Mouse (Mus musculus) hindbrain, postnatal 0 days (tissue): ENCODE results near the gene Crb1. TPM values are rescaled to one million over a fixed set of nuclear protein-coding genes. Genes with fewer than 3 reads are reported as not detected.

Source experiments
- ATAC-seq: fragments of 200-750 bp; cut with Nextera tagmentation; 2 replicates; pipeline ENCODE4 v1.8.0; 2017; ENCODE audit warnings: mild to moderate bottlenecking, moderate TSS enrichment, moderate library complexity
- DNase-seq: peaks from one replicate; pipeline ENCODE4 v3.0.0-alpha.2; 2015; ENCODE audit warnings: low spot score
- H3K27ac ChIP-seq: fragments of 300-500 bp; sonication (generic); 2 replicates; pipeline ENCODE4 v1.5.1; 2014; ENCODE audit warnings: mild to moderate bottlenecking
- H3K27me3 ChIP-seq: fragments of 300-500 bp; sonication (generic); 2 replicates; pipeline ENCODE4 v1.6.1; 2014; ENCODE audit warnings: low read length, mixed read lengths; ENCODE audit not compliant: insufficient read depth
- H3K36me3 ChIP-seq: fragments of 300-500 bp; sonication (generic); 2 replicates; pipeline ENCODE4 v1.6.1; 2014; ENCODE audit warnings: low read length, mixed read lengths; ENCODE audit not compliant: insufficient read depth
- H3K4me1 ChIP-seq: fragments of 300-500 bp; sonication (generic); 2 replicates; pipeline ENCODE4 v1.6.1; 2014; ENCODE audit warnings: antibody characterized with exemption, low read length, mixed read lengths; ENCODE audit not compliant: insufficient read depth
- H3K4me2 ChIP-seq: fragments of 300-500 bp; sonication (generic); 2 replicates; pipeline ENCODE4 v1.6.1; 2014; ENCODE audit warnings: low read depth, mild to moderate bottlenecking, low read length, moderate library complexity, mixed read lengths
- H3K4me3 ChIP-seq: fragments of 300-500 bp; sonication (generic); 2 replicates; pipeline ENCODE4 v1.5.1; 2014; ENCODE audit warnings: low read length
- H3K9ac ChIP-seq: fragments of 300-500 bp; sonication (generic); replicated peaks from 2 replicates; pipeline ENCODE4 v1.6.1; 2014; ENCODE audit warnings: mild to moderate bottlenecking, low read length, moderate library complexity, mixed read lengths
- H3K9me3 ChIP-seq: fragments of 300-500 bp; sonication (generic); 2 replicates; pipeline ENCODE4 v1.6.1; 2016; ENCODE audit warnings: low read length, mixed read lengths
- CTCF ChIP-seq: IDR thresholded peaks from 2 replicates; pipeline ENCODE4 v1.5.1; 2016; ENCODE audit warnings: antibody characterized with exemption, control low read depth, low read depth
- WGBS: fragments of 180-500 bp; shearing (Covaris S2); extraction: QIAGEN DNeasy Blood & Tissue Kit; methylation state at CpG from one replicate; pipeline ENCODE4 v1.1.7; 2014; 5-methylcytosine and 5-hydroxymethylcytosine counted together
- polyA plus RNA-seq: library from polyadenylated mRNA; unstranded; fragments of >200 nt; fragmentation: Nextera tagmentation; extraction: Ambion mirVana; gene quantifications from 2 replicates; pipeline ENCODE4 v1.2.1, GENCODE M21; 2015
- total RNA-seq: library from RNA; depleted of rRNA; stranded (reverse); fragments of >200 nt; gene quantifications from 2 replicates; pipeline ENCODE4 v1.2.3, GENCODE M21; 2014

Crb1 gene
- total and polyA plus RNA-seq, 2 experiments from 2014 or later, result 0.96 to 1.5 TPM

DNA sequence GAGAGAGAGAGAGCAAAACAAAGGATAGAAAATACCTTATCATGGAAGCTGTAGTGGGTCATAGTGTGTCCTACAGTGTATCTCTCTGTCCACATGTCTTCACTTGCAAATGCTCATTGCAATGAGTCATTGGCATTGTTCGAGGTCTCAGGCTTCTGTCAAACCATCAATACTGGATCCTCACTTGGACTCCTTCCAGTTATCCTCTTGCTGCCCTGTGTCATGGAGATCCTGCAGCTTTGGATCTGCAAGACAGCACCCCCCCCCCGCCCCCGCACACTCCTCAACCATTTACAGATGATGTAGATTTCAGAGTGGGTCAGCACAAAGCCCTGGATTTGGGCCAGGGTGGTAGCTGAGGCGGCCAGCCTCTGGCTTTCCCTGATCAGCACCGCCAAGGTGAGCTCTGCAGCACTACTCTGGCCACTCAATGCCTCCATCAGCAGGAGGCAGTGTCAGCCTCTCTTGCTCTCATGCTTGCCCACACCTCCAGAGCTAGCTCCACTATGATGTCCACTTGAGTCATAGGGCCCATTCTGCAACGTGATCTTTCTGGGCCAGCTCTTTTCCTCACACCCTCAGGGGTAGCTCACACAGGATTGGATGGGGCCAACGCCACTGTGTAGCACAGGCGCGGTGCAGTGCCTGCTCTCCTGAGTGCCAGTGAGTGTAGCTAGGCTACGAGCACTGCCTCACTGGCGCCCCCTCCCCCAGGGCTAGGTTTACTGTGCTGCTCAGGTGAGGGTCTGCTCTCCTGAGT lies 2.1 kb upstream of the Crb1 start:
- Histone ChIP-seq H3K4me2 (no peak overlapping the region), H3K9ac (no peak overlapping the region), H3K27ac (no peak overlapping the region), H3K27me3 (no peaks in the 10 kb centered on the region), H3K4me3 (no peak overlapping the region), H3K9me3 (no peaks in the 10 kb centered on the region), H3K36me3 (no peaks in the 10 kb centered on the region), H3K4me1 (0 out of 2 replicates have a peak, but pooled peaks cover 4% of the 10 kb centered on the region)
- TF ChIP-seq CTCF, result peak; percentile 4; the same call in 1 of the 2 replicates
- WGBS, result 22% methylated on average over 11 of the region's 11 CpGs
- peak; percentile 48; the same call in 1 of the 2 replicates for ATAC-seq
- DNase-seq, result no peak

DNA sequence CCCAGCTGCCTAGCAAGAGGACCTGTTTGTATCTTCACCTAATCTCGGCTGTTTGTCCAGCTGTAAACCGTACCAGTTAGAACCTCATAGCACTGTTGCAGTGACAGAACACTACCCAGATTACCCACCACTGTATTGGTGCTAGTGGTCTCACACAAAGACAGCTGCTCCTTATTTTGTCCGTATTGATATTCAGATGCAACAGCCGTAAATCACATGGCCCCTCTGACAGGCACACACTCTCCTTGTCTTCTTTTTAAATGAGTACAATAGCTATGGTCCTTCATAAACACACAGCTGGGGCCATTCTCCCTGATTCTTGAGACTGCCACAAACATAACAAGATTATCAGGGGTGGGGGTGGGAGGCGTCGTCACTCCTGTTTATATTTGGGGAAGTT lies 1.0 kb downstream of the Crb1 start:
- H3K4me3 ChIP-seq, result peak overlapping the region; percentile 29
- no peak for DNase-seq
- H3K4me1 ChIP-seq, result 0 out of 2 replicates have a peak, but pooled peaks cover 4% of the 10 kb centered on the region
- H3K27ac ChIP-seq, result no peak overlapping the region
- no peaks in the 10 kb centered on the region for H3K9me3 ChIP-seq
- H3K36me3 ChIP-seq, result no peaks in the 10 kb centered on the region
- H3K27me3 ChIP-seq, result no peaks in the 10 kb centered on the region
- no peak for TF ChIP-seq CTCF
- no peak overlapping the region; the same call in 1 of the 2 replicates for H3K9ac ChIP-seq
- ATAC-seq, result no peak
- peak overlapping the region; percentile 49 for H3K4me2 ChIP-seq
- 12% methylated on average over 6 of the region's 6 CpGs for WGBS

DNA sequence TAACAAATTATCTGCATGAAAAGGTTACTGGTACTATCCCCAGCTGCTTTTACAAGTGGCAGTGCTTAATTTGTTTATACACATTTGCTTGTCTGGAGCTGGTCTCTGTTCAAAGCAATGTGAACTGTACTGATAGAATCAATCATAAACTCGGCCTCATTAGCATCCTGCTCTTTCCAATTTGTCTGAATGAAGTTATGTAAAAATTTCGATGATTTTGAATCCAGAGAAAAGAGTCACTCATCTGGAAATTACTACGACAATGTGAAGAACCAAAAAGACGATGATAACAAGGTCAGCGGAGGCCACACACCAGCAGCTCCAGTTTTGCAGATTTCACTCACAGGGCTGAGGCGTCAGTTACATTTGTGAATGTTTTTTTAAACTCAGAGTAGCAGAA lies 5.6 kb downstream of the Crb1 start:
- H3K4me3 ChIP-seq, result no peak overlapping the region
- no peak for TF ChIP-seq CTCF
- no peak overlapping the region for H3K27ac ChIP-seq
- no peaks in the 10 kb centered on the region for H3K9me3 ChIP-seq
- H3K27me3 ChIP-seq, result no peaks in the 10 kb centered on the region
- no peak for ATAC-seq
- no peaks in the 10 kb centered on the region for H3K4me1 ChIP-seq
- WGBS, result 59% methylated on average over 6 of the region's 6 CpGs
- no peak overlapping the region for H3K9ac ChIP-seq
- no peak for DNase-seq
- no peaks in the 10 kb centered on the region for H3K36me3 ChIP-seq
- no peak overlapping the region for H3K4me2 ChIP-seq

DNA sequence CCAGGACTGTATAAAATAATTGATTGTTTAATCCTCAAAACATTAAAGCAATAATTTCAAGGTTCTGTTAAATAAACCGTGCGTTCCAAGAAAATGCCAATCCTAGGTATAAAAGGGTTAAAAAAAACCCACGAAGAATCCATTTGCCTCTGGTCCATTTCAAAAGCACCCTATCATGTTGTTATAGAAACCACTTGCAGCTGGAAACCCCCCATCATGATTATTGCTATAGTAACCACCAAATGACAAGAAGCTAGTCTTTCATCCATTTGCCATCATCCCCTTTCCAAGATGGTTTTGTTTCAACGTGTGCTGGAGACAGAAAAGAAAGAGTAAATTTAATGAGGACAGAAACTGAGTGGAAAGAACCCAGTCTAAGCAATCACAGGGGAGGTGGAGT lies 28.3 kb downstream of the Crb1 start:
- H3K27ac ChIP-seq, result no peak overlapping the region
- WGBS, result 31% methylated on average over 4 of the region's 4 CpGs
- no peak for TF ChIP-seq CTCF
- DNase-seq (no peak), ATAC-seq (no peak)
- H3K27me3 ChIP-seq, result no peaks in the 10 kb centered on the region
- no peak overlapping the region for H3K9ac ChIP-seq
- no peak overlapping the region for H3K4me2 ChIP-seq
- H3K36me3 ChIP-seq, result no peaks in the 10 kb centered on the region
- H3K4me3 ChIP-seq, result no peak overlapping the region
- 0 out of 2 replicates have a peak, but pooled peaks cover 4% of the 10 kb centered on the region for H3K4me1 ChIP-seq
- H3K9me3 ChIP-seq, result no peaks in the 10 kb centered on the region

DNA sequence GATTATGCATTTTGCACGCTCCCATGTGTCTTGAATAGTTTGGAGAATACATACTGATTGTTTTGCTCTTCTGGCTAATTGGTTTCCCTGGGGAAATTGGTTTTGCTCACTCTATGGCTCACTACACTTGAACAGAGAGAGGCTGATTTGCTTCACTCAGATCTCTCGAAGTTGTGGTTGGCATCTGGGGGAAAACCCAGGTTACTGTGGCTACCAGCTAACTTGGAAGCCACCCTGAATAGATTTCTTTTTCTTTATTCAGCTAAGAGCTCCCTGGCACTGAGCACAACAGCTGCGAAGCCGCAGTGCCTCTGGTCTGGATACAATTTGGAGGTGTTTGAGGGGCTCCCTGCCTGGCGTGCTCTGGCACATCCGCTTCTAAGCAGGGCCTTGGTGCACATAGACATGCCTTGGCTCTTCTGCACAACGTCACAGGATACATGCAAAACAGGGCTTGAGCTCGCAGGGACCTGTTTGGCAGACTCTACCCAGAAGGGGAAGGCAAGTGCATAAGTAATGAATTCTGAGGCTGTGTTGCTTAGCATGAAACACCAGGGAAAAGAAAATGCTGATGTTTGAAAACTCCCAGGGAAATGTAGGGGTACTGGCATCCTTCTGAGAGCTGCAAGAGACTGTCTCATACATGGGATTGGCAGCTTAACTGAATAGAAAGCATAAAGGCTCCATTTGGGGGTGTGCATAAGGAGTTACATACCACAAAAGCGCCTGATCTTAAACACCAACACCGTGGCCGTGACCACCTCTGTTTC lies 30.1 kb downstream of the Crb1 start:
- no peaks in the 10 kb centered on the region for H3K9me3 ChIP-seq
- ATAC-seq (peak; percentile 96), DNase-seq (peak; percentile 82)
- no peak overlapping the region for H3K9ac ChIP-seq
- H3K4me2 ChIP-seq, result no peak overlapping the region
- WGBS, result 24% methylated on average over 11 of the region's 11 CpGs
- H3K4me1 ChIP-seq, result 0 out of 2 replicates have a peak, but pooled peaks cover 4% of the 10 kb centered on the region
- H3K36me3 ChIP-seq, result no peaks in the 10 kb centered on the region
- no peaks in the 10 kb centered on the region for H3K27me3 ChIP-seq
- TF ChIP-seq CTCF, result no peak
- H3K4me3 ChIP-seq, result no peak overlapping the region
- peak overlapping the region; percentile 43; the same call in 1 of the 2 replicates for H3K27ac ChIP-seq

DNA sequence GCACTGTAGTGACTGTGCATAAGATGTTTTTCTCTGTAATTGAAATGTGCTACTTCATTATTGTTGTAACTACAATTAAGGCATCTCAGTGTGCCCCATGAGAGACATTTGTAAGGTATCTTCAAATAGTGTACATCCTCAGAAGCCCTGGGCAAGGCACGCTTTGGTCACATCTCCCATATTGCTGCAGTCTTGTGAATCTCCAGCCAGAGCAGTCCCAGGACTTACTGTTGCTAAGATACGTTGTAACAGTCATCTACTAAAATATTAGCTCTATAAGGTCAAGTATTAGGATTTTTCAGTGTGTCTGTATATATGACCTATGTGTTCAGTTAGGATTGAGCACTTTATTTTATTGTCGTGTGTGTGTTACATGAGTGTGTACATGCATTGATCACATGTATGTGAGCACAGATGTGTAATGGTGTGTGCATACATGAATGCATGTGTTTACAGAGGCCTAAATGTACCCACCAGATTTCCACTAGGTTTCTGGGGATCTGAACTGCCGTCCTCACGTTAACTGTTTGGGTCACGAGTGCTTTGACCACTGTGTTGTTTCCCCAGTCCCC lies 30.8 kb downstream of the Crb1 start:
- DNase-seq (no peak), ATAC-seq (no peak)
- no peak for TF ChIP-seq CTCF
- Histone ChIP-seq H3K9me3 (no peaks in the 10 kb centered on the region), H3K9ac (no peak overlapping the region), H3K4me2 (no peak overlapping the region), H3K36me3 (no peaks in the 10 kb centered on the region), H3K27me3 (no peaks in the 10 kb centered on the region), H3K27ac (peak overlapping the region; percentile 43; the same call in 1 of the 2 replicates), H3K4me3 (no peak overlapping the region), H3K4me1 (0 out of 2 replicates have a peak, but pooled peaks cover 4% of the 10 kb centered on the region)
- WGBS, result 39% methylated on average over 6 of the region's 6 CpGs
